ENCODE assay signal across 8 mouse cellular contexts in the genomic region with DNA sequence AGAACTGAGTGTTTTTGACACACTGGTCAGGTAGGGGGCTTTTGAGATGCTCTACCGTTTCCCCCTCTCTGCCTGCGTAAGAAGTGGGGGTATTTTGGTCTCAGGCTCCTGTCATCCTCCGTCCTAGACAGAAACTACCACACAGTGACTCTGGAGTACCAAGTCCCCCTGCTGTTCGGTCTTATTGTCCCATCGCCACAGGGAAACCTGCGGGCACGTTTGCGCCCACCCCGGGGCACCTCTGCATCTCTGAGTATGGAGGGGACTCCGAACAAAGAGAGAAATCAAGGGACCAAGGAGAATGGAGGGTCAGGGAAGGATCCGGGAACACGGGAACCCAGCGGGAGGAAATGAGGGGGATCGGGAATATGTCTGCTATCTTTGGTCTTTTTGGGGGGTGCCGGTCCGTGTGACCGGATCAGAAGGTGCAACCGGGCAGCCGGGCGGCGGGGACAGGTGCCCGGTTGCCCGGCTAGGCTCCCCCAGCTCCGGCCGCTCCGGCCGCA. TPM values are rescaled to one million over a fixed set of nuclear protein-coding genes. Genes with fewer than 3 reads are reported as not detected.
A peak's percentile ranks its signal among the peaks of the same experiment; 100 is the strongest.
DNase-seq lines count a peak whose midpoint lies in the region; ATAC-seq and TF ChIP-seq lines count a peak whose summit lies in the region.

No protein-coding gene starts in this region.

- H3K27me3 ChIP-seq in embryonic facial prominence, embryonic 15.5 days = no peaks in the 10 kb centered on the region
- no peaks in the 10 kb centered on the region for H3K27me3 ChIP-seq in liver, embryonic 13.5 days

- H3K4me3 ChIP-seq in gastrocnemius, adult 2 months = peak overlapping the region; percentile 74
- peak overlapping the region; percentile 60 for H3K4me3 ChIP-seq in embryonic facial prominence, embryonic 15.5 days (replicated peaks)
- H3K4me3 ChIP-seq in liver, embryonic 13.5 days (replicated peaks) = peak overlapping the region; percentile 79

- H3K9ac ChIP-seq in embryonic facial prominence, embryonic 15.5 days = peak overlapping the region; percentile 79
- peak overlapping the region; percentile 90 for H3K9ac ChIP-seq in liver, embryonic 13.5 days

- H3K4me1 ChIP-seq in embryonic facial prominence, embryonic 15.5 days = peaks cover 16% of the 10 kb centered on the region
- H3K4me1 ChIP-seq in liver, embryonic 13.5 days (replicated peaks) = peaks cover 30% of the 10 kb centered on the region

- TF ChIP-seq CTCF in gastrocnemius, adult 2 months (IDR thresholded peaks at IDR 0.05) = peak; percentile 54

- no peaks in the 10 kb centered on the region for H3K9me3 ChIP-seq in embryonic facial prominence, embryonic 15.5 days (replicated peaks)
- no peaks in the 10 kb centered on the region for H3K9me3 ChIP-seq in liver, embryonic 13.5 days (replicated peaks)

- peak; percentile 30 for ATAC-seq in embryonic facial prominence, embryonic 15.5 days (ENCODE audit: insufficient number of reproducible peaks, low FRiP score, low TSS enrichment, low read depth)
- ATAC-seq in hematopoietic stem cell, adult 5-6 weeks (replicated peaks in 1 of 2; ENCODE audit: insufficient read depth in 1 of 2, low FRiP score in 2 of 2, low TSS enrichment in 1 of 2, low read depth in 1 of 2, poor library complexity in 2 of 2, severe bottlenecking in 2 of 2) = peak; percentile 18 to 40
- peak; percentile 40 for ATAC-seq in liver, embryonic 13.5 days (ENCODE audit: low read depth)

- WGBS in embryonic facial prominence, embryonic 15.5 days = under 1% methylated on average over 27 of the region's 27 CpGs
- WGBS in liver, embryonic 13.5 days (ENCODE audit: insufficient replicate concordance) = 2% methylated on average over 27 of the region's 27 CpGs

- peaks cover 10% of the 10 kb centered on the region; the same call in 1 of the 2 replicates for H3K36me3 ChIP-seq in embryonic facial prominence, embryonic 15.5 days
- H3K36me3 ChIP-seq in liver, embryonic 13.5 days = peaks cover 9% of the 10 kb centered on the region

- H3K4me2 ChIP-seq in embryonic facial prominence, embryonic 15.5 days (replicated peaks) = peak overlapping the region; percentile 66
- peak overlapping the region; percentile 88 for H3K4me2 ChIP-seq in liver, embryonic 13.5 days

- peak overlapping the region; percentile 96 for H3K27ac ChIP-seq in gastrocnemius, adult 2 months
- H3K27ac ChIP-seq in embryonic facial prominence, embryonic 15.5 days (replicated peaks) = peak overlapping the region; percentile 99
- peak overlapping the region; percentile 87 for H3K27ac ChIP-seq in liver, embryonic 13.5 days

- intact Hi-C loops in gastrocnemius, adult 2 months (cut with DNase I) = loop anchor here (2.0 to 10.0 kb wide), 9 partner anchors 37 to 1088 kb away; no protein-coding TSS in a partner anchor

- no peak for DNase-seq in gastrocnemius, adult 2 months
- no peak for DNase-seq in gastrocnemius, postnatal 10 days
- peak; percentile 69 for DNase-seq in ES-CJ7 (ENCODE audit: low read depth, low spot score)
- DNase-seq in liver, embryonic 13.5 days = no peak
- DNase-seq in naive thymus-derived CD4-positive, alpha-beta T cell, adult 2 months (ENCODE audit: low read depth) = peak; percentile 87
- DNase-seq in urinary bladder, postnatal 10 days (ENCODE audit: low spot score) = no peak

RNA-seq across cellular contexts. Expression of a gene that starts 0.6 kb away (rescaled TPM):
- total RNA-seq in gastrocnemius, adult 2 months (2021) = 10 to 100 TPM; 23.9 to 34.5 TPM
- 10 to 100 TPM; 33.5 to 36.5 TPM for total RNA-seq in gastrocnemius, postnatal 10 days (2021)
- polyA plus RNA-seq in embryonic facial prominence, embryonic 15.5 days (2015; fragmentation: Nextera tagmentation; extraction: Ambion mirVana) = 90.1 and 97.1 TPM in 2 replicates
- total RNA-seq in hematopoietic stem cell, adult 5-6 weeks (2017) = 269 and 295 TPM in 2 replicates
- 20.8 and 23.0 TPM in 2 replicates for polyA plus RNA-seq in liver, embryonic 13.5 days (2015; fragmentation: Nextera tagmentation; extraction: Ambion mirVana)

Comparison
In these comparisons a context has a peak if more than half of its experiments do, and no peak if none do; other contexts are left out.
1. DNase-seq: peak in ES-CJ7 (single experiment) and naive thymus-derived CD4-positive, alpha-beta T cell, adult 2 months (single experiment); none in gastrocnemius, adult 2 months (single experiment), gastrocnemius, postnatal 10 days (single experiment), liver, embryonic 13.5 days (single experiment) and urinary bladder, postnatal 10 days (single experiment).
2. Peak in every context shown above with its lines, with median percentiles within 50 percentile points of each other: H3K27ac ChIP-seq, H3K4me3 ChIP-seq and ATAC-seq.